Mouse (Mus musculus) lung, adult 2 months (tissue): Measurements from ENCODE around the gene Dnajb6.

ENCODE experiments used
- CTCF ChIP-seq: fragments of 200-500 bp; IDR thresholded peaks from 2 replicates; pipeline ENCODE4 v1.5.1; 2011; ENCODE audit warnings: mild to moderate bottlenecking, low read length, control low read depth; ENCODE audit not compliant: insufficient read depth
- POLR2A ChIP-seq: fragments of 200-500 bp; IDR thresholded peaks from 2 replicates; pipeline ENCODE4 v1.6.1; 2011; ENCODE audit warnings: low read depth, mild to moderate bottlenecking, control low read depth, low read length, borderline replicate concordance; ENCODE audit errors: extremely low read depth

- TF ChIP-seq CTCF (no peak), POLR2A (no peak)
These were observed 23.9 kb upstream of the Dnajb6 start for GRCm38 (mm10) chr5:29711631-29712030.
